Mouse (Mus musculus) erythroblast, adult 5-6 weeks (primary cell): ENCODE results near the gene Ntm. TPM values are rescaled to one million over a fixed set of nuclear protein-coding genes. Genes with fewer than 3 reads are reported as not detected.

Source experiments
- ATAC-seq: replicated peaks from 2 replicates; pipeline ENCODE4 v1.8.0; 2016; ENCODE audit warnings: moderate number of reproducible peaks, mild to moderate bottlenecking, moderate TSS enrichment, inconsistent platforms; ENCODE audit not compliant: poor library complexity, low FRiP score, severe bottlenecking
- total RNA-seq, 2 experiments: library from RNA; stranded (forward) in 1 of 2; stranded (reverse) in 1 of 2; fragments of 150-400 nt in 1 of 2; fragments of 200-764, 138-1000 nt in 1 of 2; gene quantifications; 2 replicates each; pipeline versions ENCODE4 v1.2.3 to v1.2.4; 2015 to 2017; ENCODE audit warnings: low replicate concordance in 2 of 2

Gene Ntm
- total RNA-seq, 2 experiments from 2014 or later: not detected

- no peak for ATAC-seq
Measured at GRCm38 (mm10) chr9:29130717-29131292, 832.1 kb downstream of the Ntm start.

GRCm38 (mm10) chr9:29130316-29130715 is 832.6 kb downstream of the Ntm start:
- no peak for ATAC-seq

GRCm38 (mm10) chr9:29128416-29128815 is 834.5 kb downstream of the Ntm start:
- ATAC-seq: no peak

GRCm38 (mm10) chr9:29124455-29124854 is 838.5 kb downstream of the Ntm start:
- no peak for ATAC-seq

- ATAC-seq: no peak
Measured at GRCm38 (mm10) chr9:29123828-29124227, 839.1 kb downstream of the Ntm start.

- ATAC-seq: no peak
Measured at GRCm38 (mm10) chr9:29117561-29118112, 845.3 kb downstream of the Ntm start.

- no peak for ATAC-seq
Measured at GRCm38 (mm10) chr9:29115337-29115736, 847.6 kb downstream of the Ntm start.

- ATAC-seq: no peak
Measured at GRCm38 (mm10) chr9:29106771-29107170, 856.2 kb downstream of the Ntm start.

- no peak for ATAC-seq
Measured at GRCm38 (mm10) chr9:29104442-29104841, 858.5 kb downstream of the Ntm start.

GRCm38 (mm10) chr9:29103993-29104392 is 858.9 kb downstream of the Ntm start:
- ATAC-seq: no peak

- ATAC-seq: no peak
Measured at GRCm38 (mm10) chr9:29100624-29101023, 862.3 kb downstream of the Ntm start.

- no peak for ATAC-seq
Measured at GRCm38 (mm10) chr9:29092443-29092842, 870.5 kb downstream of the Ntm start.

- no peak for ATAC-seq
Measured at GRCm38 (mm10) chr9:29088657-29089056, 874.3 kb downstream of the Ntm start.

GRCm38 (mm10) chr9:29087656-29088055 is 875.3 kb downstream of the Ntm start:
- ATAC-seq: no peak

GRCm38 (mm10) chr9:29087171-29087570 is 875.8 kb downstream of the Ntm start:
- no peak for ATAC-seq

GRCm38 (mm10) chr9:29075924-29076577 is 886.9 kb downstream of the Ntm start:
- ATAC-seq: no peak

GRCm38 (mm10) chr9:29075243-29075642 is 887.7 kb downstream of the Ntm start:
- no peak for ATAC-seq

GRCm38 (mm10) chr9:29074494-29074893 is 888.4 kb downstream of the Ntm start:
- ATAC-seq: no peak

- no peak for ATAC-seq
Measured at GRCm38 (mm10) chr9:29071997-29072396, 890.9 kb downstream of the Ntm start.

GRCm38 (mm10) chr9:29067572-29067971 is 895.4 kb downstream of the Ntm start:
- no peak for ATAC-seq

GRCm38 (mm10) chr9:29060293-29060692 is 902.6 kb downstream of the Ntm start:
- no peak for ATAC-seq
